13 mouse cellular contexts compared by ENCODE assay signal in the genomic region with DNA sequence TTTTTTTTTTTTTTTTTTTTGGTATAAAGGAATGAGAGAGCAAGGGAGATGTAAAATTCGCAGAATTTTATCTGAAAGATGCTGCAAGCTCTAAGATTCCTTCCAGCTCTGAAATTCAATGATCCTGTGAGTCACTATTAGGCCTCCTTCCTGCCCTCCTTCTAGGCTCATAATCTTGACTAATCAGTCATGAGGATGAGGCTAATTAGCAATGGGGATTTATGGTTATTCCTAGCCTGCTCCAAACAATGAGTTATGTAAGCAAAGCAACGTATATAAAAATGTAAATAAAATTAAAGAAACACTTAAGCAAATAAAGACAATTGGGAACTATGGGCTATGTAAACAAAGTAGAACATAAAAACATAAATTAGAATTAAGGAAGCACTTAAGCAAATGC.
"Had no signal": no experiment of that assay in that cellular context is flagged by ENCODE, and none has a peak within 500 bp of the region (broad histone marks: within the 10 kb centered on the region; RNA-seq: fewer than 3 reads in every experiment).

No protein-coding gene starts in this region.

- DNase-seq: gastrocnemius, adult 2 months; gastrocnemius, postnatal 10 days; gastrocnemius, postnatal 25 days; heart, adult 2 months; heart, postnatal 14 days; heart, postnatal 36 days; kidney, adult 18-20 months; kidney, adult 8-10 months; kidney, postnatal 10 days; kidney, postnatal 25 days; kidney, postnatal 4 days; liver; liver, embryonic 13.5 days had no signal
